Mouse (Mus musculus) forebrain, embryonic 15.5 days (tissue): ENCODE data around the gene Alpl. TPM values are rescaled to one million over a fixed set of nuclear protein-coding genes. Genes with fewer than 3 reads are reported as not detected.

Experiments used
- ATAC-seq: fragments of 200-750 bp; cut with Nextera tagmentation; replicated peaks from 2 replicates; pipeline ENCODE4 v1.8.0; 2017; ENCODE audit warnings: mild to moderate bottlenecking, moderate TSS enrichment, moderate library complexity
- H3K27ac ChIP-seq: fragments of 300-500 bp; sonication (generic); replicated peaks from 2 replicates; pipeline ENCODE4 v1.5.1; 2015; ENCODE audit warnings: mild to moderate bottlenecking, inconsistent platforms
- H3K27me3 ChIP-seq: fragments of 300-500 bp; sonication (generic); 2 replicates; pipeline ENCODE4 v1.6.1; 2015; ENCODE audit warnings: inconsistent platforms
- H3K36me3 ChIP-seq: fragments of 300-500 bp; sonication (generic); 2 replicates; pipeline ENCODE4 v1.6.1; 2015; ENCODE audit warnings: mild to moderate bottlenecking, inconsistent platforms
- H3K4me1 ChIP-seq: fragments of 300-500 bp; sonication (generic); 2 replicates; pipeline ENCODE4 v1.6.1; 2015; ENCODE audit warnings: inconsistent platforms
- H3K4me2 ChIP-seq: fragments of 300-500 bp; sonication (generic); replicated peaks from 2 replicates; pipeline ENCODE4 v1.6.1; 2015; ENCODE audit warnings: mild to moderate bottlenecking, inconsistent platforms
- H3K4me3 ChIP-seq: fragments of 300-500 bp; sonication (generic); 2 replicates; pipeline ENCODE4 v1.5.1; 2015; ENCODE audit warnings: mild to moderate bottlenecking, inconsistent platforms
- H3K9ac ChIP-seq: fragments of 300-500 bp; sonication (generic); replicated peaks from 2 replicates; pipeline ENCODE4 v1.6.1; 2015; ENCODE audit warnings: mild to moderate bottlenecking, inconsistent platforms
- H3K9me3 ChIP-seq: fragments of 300-500 bp; sonication (generic); 2 replicates; pipeline ENCODE4 v1.6.1; 2016; ENCODE audit warnings: inconsistent platforms
- whole genome bisulfite sequencing: fragments of 180-500 bp; shearing (Covaris S2); methylation state at CpG from one replicate; pipeline ENCODE4 v1.1.7; 2015; ENCODE audit warnings: mixed read lengths; 5-methylcytosine and 5-hydroxymethylcytosine counted together
- polyA plus RNA-seq: library from polyadenylated mRNA; unstranded; fragments of >200 nt; fragmentation: Nextera tagmentation; extraction: Ambion mirVana; gene quantifications from 2 replicates; pipeline ENCODE4 v1.2.1, GENCODE M21; 2015

Alpl gene
- 6.5 and 8.1 TPM in 2 replicates for polyA plus RNA-seq

DNA sequence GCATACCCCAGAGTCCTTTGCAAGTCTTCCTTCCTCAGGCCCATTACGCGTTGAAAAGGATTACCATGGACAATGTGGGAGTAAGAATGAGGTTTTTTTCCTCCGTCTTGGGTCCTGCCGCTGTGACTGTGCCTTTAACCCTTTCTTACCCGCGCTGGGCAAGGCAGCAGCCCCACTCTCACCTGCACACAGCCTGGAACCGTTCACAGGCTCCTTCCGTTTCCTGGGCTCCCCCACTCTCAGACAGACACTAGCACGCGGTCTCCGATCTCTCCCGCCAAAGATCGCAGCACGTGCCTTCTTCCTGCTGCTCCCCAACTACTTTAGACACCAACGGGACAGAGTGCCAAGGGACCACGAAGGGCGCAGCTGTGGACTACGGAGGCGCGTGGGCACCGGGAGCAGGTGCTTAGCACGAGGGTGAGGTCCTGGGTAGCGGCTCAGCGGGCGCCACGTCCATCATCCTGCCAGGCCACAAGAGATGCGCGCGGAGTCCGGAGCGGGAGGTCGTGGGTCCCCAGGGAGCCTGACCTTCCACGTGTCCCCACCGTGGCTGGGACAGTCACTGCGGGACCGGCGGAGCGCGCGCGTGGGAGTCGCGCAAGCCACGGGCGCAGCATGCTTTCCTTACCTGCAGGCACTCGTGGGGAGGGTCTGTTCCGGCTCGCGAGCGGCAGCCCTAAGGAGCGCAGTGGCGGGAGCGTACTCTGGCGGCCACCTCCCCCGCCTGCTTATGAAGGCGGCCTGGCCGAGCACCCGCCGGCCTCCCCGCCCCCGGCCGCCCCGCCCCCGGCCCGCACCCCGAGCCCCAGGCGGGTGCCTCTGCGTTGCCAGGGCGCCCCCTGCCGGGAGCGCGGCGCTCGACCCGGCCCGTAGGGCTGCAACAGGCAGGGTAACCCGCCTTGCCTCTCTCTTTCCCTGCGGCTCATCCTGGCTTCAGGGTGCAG lies at the start of gene Alpl:
Gene Alpl, minus strand, starts transcription at position 774 of the 947 bp plus-strand sequence.
- Histone ChIP-seq H3K9me3 (no peaks in the 10 kb centered on the region), H3K27me3 (peaks cover 6% of the 10 kb centered on the region; the same call in 1 of the 2 replicates), H3K9ac (peak within 1 kb of the TSS; percentile 32), H3K4me3 (peak within 1 kb of the TSS; percentile 42), H3K4me2 (peak within 1 kb of the TSS; percentile 80), H3K4me1 (peaks cover 18% of the 10 kb centered on the region), H3K27ac (no peak within 1 kb of the TSS), H3K36me3 (no peaks in the 10 kb centered on the region)
- WGBS: under 1% methylated on average over 73 of the region's 78 CpGs
- peak; percentile 73 for ATAC-seq

DNA sequence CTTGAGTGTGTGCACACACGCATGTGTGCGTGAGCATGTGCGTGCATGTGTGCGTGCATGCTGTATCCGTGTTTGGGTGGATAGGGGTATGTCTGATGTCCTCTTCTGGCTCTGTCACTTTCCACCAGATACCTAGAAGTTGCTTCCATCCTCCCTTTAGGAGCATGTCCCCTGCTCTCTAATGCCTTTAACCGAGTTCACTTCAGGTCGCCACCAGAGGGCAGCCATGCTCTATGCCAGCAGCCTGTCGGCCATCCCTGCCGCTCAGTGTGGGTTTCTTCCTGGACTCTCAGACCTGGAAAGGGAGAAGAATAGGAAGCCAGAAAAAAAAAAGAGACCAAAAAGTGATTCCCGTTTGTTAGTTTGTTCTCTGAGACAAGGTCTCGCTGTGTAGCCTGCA lies 48.5 kb upstream of the Alpl start:
- Histone ChIP-seq H3K4me1 (no peaks in the 10 kb centered on the region), H3K4me3 (no peak overlapping the region), H3K27ac (no peak overlapping the region), H3K36me3 (no peaks in the 10 kb centered on the region), H3K9ac (no peak overlapping the region), H3K27me3 (no peaks in the 10 kb centered on the region), H3K4me2 (no peak overlapping the region), H3K9me3 (no peaks in the 10 kb centered on the region)
- ATAC-seq: no peak; the same call in 1 of the 2 replicates
- WGBS: 24% methylated on average over 11 of the region's 11 CpGs

DNA sequence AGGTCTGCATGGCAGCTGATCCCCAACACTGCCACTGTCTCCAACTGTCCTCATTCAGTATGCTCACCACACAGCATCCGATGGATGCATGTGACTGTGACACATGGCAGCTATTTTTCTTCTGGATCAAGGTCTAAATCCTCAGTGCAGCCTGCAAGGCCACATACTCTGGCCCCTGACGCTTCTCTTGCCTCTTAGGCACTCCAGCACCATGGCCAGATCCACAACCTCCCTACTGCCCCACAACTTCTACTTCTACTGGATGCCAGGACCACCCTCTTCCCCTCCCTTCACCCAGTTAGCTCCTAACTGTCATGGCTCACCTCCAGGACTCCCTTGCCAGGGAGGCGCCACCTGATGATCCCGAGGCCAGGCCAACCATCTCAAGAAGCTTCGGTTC lies 43.3 kb upstream of the Alpl start:
- no peak overlapping the region for H3K4me3 ChIP-seq
- H3K9me3 ChIP-seq: no peaks in the 10 kb centered on the region
- no peak overlapping the region for H3K4me2 ChIP-seq
- no peaks in the 10 kb centered on the region for H3K27me3 ChIP-seq
- H3K9ac ChIP-seq: no peak overlapping the region
- WGBS: 82% methylated on average over 5 of the region's 5 CpGs
- no peaks in the 10 kb centered on the region for H3K36me3 ChIP-seq
- H3K4me1 ChIP-seq: peaks cover 5% of the 10 kb centered on the region; the same call in 1 of the 2 replicates
- no peak for ATAC-seq
- no peak overlapping the region for H3K27ac ChIP-seq

DNA sequence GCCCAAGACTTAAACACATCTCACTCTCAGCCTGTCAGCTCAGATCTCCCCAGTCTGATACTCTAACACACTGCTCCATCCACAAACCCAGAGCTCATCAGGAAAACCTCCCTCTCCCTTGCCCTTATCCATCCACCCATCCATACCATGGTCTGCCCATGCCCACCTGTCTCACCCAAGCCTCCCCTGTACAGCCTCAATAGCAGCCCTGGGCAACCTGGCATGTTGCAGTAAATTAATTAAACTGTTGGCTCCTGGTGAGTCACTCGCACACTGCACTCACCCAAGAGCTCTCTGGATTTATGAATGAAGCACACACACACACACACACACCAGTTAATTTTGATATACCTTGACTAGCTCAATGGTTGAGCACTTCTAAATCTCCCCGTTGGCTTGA lies 42.6 kb upstream of the Alpl start:
- Histone ChIP-seq H3K4me1 (peaks cover 5% of the 10 kb centered on the region; the same call in 1 of the 2 replicates), H3K9ac (no peak overlapping the region), H3K27ac (no peak overlapping the region), H3K27me3 (no peaks in the 10 kb centered on the region), H3K9me3 (no peaks in the 10 kb centered on the region), H3K36me3 (no peaks in the 10 kb centered on the region), H3K4me2 (no peak overlapping the region), H3K4me3 (no peak overlapping the region)
- 94% methylated on average over 2 of the region's 2 CpGs for WGBS
- no peak for ATAC-seq

DNA sequence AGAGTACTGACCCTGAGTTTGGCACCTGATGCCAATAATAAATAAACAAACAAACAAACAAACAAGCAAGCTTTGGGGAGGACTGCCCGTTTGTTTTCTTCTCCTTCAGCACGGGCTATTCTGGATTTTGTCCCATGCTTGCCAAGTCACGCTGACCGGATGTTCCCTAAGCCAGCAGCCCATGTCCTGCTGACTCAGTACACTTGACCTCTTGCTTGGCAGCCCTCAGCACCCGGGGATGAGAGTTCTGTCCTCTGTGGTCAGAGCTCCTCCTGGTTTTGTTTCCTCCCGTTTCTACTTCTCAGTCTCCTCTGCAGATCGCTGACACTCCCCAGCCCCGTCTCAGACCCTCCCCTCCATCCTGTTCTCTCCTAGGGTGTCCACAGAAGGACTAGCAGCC lies 41.6 kb upstream of the Alpl start:
- no peak overlapping the region for H3K27ac ChIP-seq
- H3K4me1 ChIP-seq: peaks cover 5% of the 10 kb centered on the region; the same call in 1 of the 2 replicates
- WGBS: 89% methylated on average over 8 of the region's 8 CpGs
- H3K36me3 ChIP-seq: no peaks in the 10 kb centered on the region
- ATAC-seq: no peak
- H3K9ac ChIP-seq: no peak overlapping the region
- H3K4me2 ChIP-seq: no peak overlapping the region
- H3K9me3 ChIP-seq: no peaks in the 10 kb centered on the region
- H3K4me3 ChIP-seq: no peak overlapping the region
- no peaks in the 10 kb centered on the region for H3K27me3 ChIP-seq

DNA sequence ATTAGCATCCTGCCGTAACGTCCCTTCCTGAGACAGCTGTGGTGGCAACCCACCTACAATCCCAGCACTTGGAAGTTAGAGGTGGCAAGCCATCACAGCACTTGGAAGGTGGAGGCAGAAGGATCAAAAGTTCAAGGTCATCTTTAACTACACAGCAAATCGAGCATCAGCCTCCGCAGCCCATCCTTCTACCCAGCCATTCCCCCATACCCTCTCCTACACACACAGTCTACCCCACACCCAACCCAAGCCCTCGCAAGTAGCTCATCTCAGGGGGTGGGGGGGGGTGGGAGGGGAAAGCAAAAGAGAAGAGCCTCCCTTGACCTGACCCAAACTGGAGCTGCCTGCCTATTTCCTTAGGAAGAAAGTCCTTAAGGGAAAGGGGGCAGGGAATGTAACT lies 40.6 kb upstream of the Alpl start:
- Histone ChIP-seq H3K4me1 (peaks cover 5% of the 10 kb centered on the region; the same call in 1 of the 2 replicates), H3K9ac (no peak overlapping the region), H3K27me3 (no peaks in the 10 kb centered on the region), H3K4me3 (no peak overlapping the region), H3K4me2 (no peak overlapping the region), H3K36me3 (no peaks in the 10 kb centered on the region), H3K9me3 (no peaks in the 10 kb centered on the region), H3K27ac (no peak overlapping the region)
- no peak for ATAC-seq
- 94% methylated on average over 5 of the region's 5 CpGs for WGBS

DNA sequence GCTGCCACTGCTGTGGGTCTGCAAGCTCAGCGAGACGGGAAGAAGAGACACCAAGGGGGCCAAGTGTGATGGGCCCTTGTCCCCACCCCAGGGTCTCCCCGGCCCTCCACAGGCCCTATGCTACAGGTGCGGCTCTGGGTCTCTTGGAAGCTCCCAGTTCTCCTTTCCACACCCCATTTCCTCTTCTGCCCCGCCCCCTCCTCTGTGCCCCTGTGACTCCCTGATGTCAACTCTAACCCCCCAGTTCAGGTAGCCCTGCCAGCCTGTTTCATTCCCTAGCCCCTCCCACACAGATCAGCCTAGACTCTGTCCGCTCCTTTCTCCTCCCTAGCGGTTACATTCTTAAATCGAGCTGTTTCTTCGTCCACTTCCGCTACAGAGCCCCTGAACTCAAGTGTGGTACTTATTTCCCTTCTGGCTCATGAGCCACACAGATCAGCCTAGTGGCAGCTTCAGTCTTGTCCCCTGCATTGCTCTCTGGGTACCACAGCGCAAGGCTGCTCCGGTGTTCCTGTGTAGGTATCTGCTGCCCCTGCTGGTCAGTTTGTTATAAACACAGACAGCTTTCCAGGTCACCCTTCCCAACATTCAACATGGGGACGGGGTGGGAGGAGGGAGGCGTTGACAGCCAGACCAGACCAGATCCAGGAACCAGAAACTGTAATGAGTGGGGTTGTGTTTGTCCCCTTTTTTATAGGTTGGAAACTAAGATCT lies 39.6 kb upstream of the Alpl start:
- no peaks in the 10 kb centered on the region for H3K36me3 ChIP-seq
- peak overlapping the region; percentile 26; the same call in 1 of the 2 replicates for H3K4me2 ChIP-seq
- H3K9ac ChIP-seq: no peak overlapping the region
- no peak overlapping the region for H3K4me3 ChIP-seq
- H3K27me3 ChIP-seq: no peaks in the 10 kb centered on the region
- no peaks in the 10 kb centered on the region for H3K9me3 ChIP-seq
- ATAC-seq: peak; percentile 88
- peaks cover 5% of the 10 kb centered on the region; the same call in 1 of the 2 replicates for H3K4me1 ChIP-seq
- H3K27ac ChIP-seq: no peak overlapping the region
- WGBS: 10% methylated on average over 14 of the region's 14 CpGs

DNA sequence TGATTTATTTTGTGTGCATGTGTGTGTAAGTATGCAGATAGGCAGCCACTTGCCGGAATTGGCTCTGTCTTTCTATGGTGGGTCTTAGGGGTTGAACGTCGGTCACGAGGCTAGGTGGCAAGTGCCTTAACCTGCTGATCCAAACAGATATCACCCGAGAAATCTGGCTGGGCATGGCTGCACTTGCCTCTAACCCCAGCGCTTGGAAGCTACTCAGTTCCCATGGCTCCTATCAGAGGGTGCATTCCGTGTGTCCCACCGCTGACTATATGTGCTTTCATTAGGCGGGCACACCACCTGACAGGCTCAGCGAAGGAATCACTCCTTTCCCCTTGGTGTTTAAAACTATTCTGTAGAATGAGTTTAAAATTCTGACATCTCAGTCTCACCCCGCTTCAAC lies 35.4 kb upstream of the Alpl start:
- Histone ChIP-seq H3K27me3 (no peaks in the 10 kb centered on the region), H3K9ac (no peak overlapping the region), H3K4me1 (peaks cover 5% of the 10 kb centered on the region; the same call in 1 of the 2 replicates), H3K4me3 (no peak overlapping the region), H3K27ac (no peak overlapping the region), H3K4me2 (no peak overlapping the region), H3K9me3 (no peaks in the 10 kb centered on the region), H3K36me3 (no peaks in the 10 kb centered on the region)
- 87% methylated on average over 11 of the region's 11 CpGs for WGBS
- ATAC-seq: no peak

DNA sequence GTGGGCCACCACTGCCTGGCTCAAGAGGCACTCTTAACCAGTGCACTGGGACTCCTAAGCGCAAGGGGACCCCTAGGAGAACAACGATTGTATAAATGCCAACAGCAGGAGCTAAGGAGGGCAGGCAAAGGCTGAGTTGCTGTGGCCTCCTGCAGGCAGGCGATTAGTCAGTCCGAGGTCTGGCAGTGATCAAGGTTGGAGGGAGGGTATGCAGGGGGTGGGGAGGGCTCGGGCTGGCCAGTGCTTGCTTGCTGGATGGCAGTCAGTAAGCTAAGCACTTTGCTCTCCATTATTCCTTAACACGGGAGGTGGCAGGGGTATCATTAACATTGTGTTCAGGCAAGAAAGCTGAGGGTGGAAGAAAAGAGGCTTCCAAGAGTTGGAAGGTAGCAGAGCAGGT lies 34.2 kb upstream of the Alpl start:
- WGBS: 20% methylated on average over 6 of the region's 6 CpGs
- H3K27me3 ChIP-seq: no peaks in the 10 kb centered on the region
- H3K36me3 ChIP-seq: no peaks in the 10 kb centered on the region
- no peaks in the 10 kb centered on the region for H3K4me1 ChIP-seq
- H3K4me3 ChIP-seq: no peak overlapping the region
- H3K9ac ChIP-seq: no peak overlapping the region
- H3K4me2 ChIP-seq: no peak overlapping the region
- ATAC-seq: no peak
- no peaks in the 10 kb centered on the region for H3K9me3 ChIP-seq
- H3K27ac ChIP-seq: no peak overlapping the region

DNA sequence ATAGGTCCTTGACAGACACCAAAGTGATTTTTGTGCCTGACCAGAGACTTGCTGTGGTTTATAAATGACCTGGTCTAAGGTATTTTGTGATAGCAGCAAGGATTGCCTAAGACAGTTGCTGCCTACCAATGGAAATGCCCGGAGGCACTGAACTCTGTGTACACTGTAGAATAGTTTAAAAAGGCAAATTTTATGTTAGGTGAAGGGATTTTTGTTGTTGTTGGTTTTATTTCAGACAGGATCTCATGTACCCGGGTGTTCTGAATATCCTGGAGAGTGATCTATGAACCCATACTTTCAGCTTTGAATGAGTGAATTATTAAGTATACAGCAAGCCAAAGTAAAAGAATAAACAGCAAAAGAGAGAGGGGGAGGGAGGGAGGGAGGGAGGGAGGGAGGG lies 28.7 kb upstream of the Alpl start:
- H3K36me3 ChIP-seq: no peaks in the 10 kb centered on the region
- no peak overlapping the region for H3K9ac ChIP-seq
- no peak overlapping the region for H3K27ac ChIP-seq
- H3K4me3 ChIP-seq: no peak overlapping the region
- 79% methylated on average over 2 of the region's 2 CpGs for WGBS
- no peaks in the 10 kb centered on the region for H3K4me1 ChIP-seq
- ATAC-seq: no peak
- H3K4me2 ChIP-seq: no peak overlapping the region
- H3K9me3 ChIP-seq: no peaks in the 10 kb centered on the region
- H3K27me3 ChIP-seq: no peaks in the 10 kb centered on the region

DNA sequence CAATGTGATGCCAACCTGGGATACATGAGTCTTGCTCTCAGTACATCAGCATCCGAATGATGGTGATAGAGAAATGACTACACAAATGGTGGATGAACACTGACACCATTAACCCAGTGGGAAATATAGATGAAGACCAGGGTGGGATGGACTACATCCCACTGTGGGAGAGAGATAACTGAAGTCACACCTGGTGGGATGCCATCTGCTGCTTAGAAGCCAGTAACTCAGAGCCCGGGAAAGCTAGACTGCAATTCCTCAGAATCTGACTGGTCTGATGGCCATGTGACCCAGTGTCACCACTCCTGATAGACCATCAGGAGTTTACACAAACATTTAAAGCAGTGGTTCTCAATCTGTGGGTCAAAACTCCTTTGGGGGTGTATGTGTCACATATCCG lies 27.4 kb upstream of the Alpl start:
- 88% methylated on average over 3 of the region's 3 CpGs for WGBS
- H3K9ac ChIP-seq: no peak overlapping the region
- H3K4me1 ChIP-seq: no peaks in the 10 kb centered on the region
- no peaks in the 10 kb centered on the region for H3K9me3 ChIP-seq
- H3K4me2 ChIP-seq: no peak overlapping the region
- H3K36me3 ChIP-seq: no peaks in the 10 kb centered on the region
- no peak for ATAC-seq
- no peak overlapping the region for H3K4me3 ChIP-seq
- H3K27ac ChIP-seq: no peak overlapping the region
- no peaks in the 10 kb centered on the region for H3K27me3 ChIP-seq

DNA sequence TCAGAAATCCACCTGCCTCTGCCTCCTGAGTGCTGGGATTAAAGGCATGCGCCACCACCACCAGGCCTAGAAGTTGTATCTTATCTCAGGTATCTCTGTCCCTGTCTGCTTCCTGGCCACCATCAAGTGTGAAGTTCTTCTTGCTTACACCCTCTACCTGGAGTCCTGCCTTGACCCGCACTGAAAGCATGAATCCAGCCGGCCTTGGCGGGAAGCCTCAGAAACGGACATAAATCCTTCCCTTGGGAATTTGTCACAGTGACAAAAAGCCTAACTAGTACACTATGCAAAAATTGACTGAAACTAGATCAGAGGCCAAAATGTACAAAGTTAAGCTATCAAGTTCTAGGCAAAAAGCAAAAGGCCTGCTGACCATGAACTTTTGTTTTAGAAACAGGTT lies 26.4 kb upstream of the Alpl start:
- Histone ChIP-seq H3K4me3 (no peak overlapping the region), H3K27me3 (no peaks in the 10 kb centered on the region), H3K36me3 (no peaks in the 10 kb centered on the region), H3K4me2 (no peak overlapping the region), H3K4me1 (no peaks in the 10 kb centered on the region), H3K27ac (no peak overlapping the region), H3K9me3 (no peaks in the 10 kb centered on the region), H3K9ac (no peak overlapping the region)
- ATAC-seq: no peak
- 92% methylated on average over 5 of the region's 5 CpGs for WGBS
